Comparison of ENCODE assay signal across 9 mouse cellular contexts in genomic region chr5:101288358-101288757, GRCm38 (mm10).
DNase-seq lines count a peak whose midpoint lies in the region; ATAC-seq and TF ChIP-seq lines count a peak whose summit lies in the region.
"Had no signal": no experiment of that assay in that cellular context is flagged by ENCODE, and none has a peak within 500 bp of the region (broad histone marks: within the 10 kb centered on the region; RNA-seq: fewer than 3 reads in every experiment).

No protein-coding gene starts in this region.

- DNase-seq in cerebellum, postnatal 14 days, result peak; percentile 24 to 57
- no peak for DNase-seq in lung, adult 2 months
- DNase-seq in lung, adult 18-20 months, result no peak
- peak; percentile 54 for DNase-seq in adrenal gland, postnatal 14 days
- DNase-seq in kidney, postnatal 10 days, result peak; percentile 72
- peak; percentile 40 for DNase-seq in mesoderm, embryonic 11.5 days (ENCODE audit: low read depth, low spot score)

- H3K4me1 ChIP-seq in lung, adult 2 months (ENCODE audit: control insufficient read depth, insufficient read depth, low read length), result no peaks in the 10 kb centered on the region
- H3K4me1 ChIP-seq: limb, embryonic 15.5 days had no signal

- H3K4me3 ChIP-seq in lung, adult 2 months (replicated peaks; ENCODE audit: extremely low read depth, low read depth, low read length), result no peak overlapping the region
- H3K4me3 ChIP-seq: limb, embryonic 15.5 days had no signal

- ATAC-seq in cerebellum, adult (ENCODE audit: insufficient number of reproducible peaks, low FRiP score, low TSS enrichment), result no peak
- no peak for ATAC-seq in monocyte, adult 5-6 weeks (replicated peaks; ENCODE audit: insufficient number of reproducible peaks, low FRiP score, low TSS enrichment, poor library complexity, severe bottlenecking)

- no peak for TF ChIP-seq POLR2A in lung, adult 2 months (IDR thresholded peaks at IDR 0.05; ENCODE audit: borderline replicate concordance, extremely low read depth, low read depth, low read length)

- 55% methylated on average over 6 of the region's 6 CpGs for WGBS in lung, adult 2 months

- TF ChIP-seq CTCF in lung, adult 2 months (IDR thresholded peaks at IDR 0.05; ENCODE audit: insufficient read depth, low read length), result peak; percentile 32

Comparison
In these comparisons a context has a peak if more than half of its experiments do, and no peak if none do; other contexts are left out.
1. DNase-seq: peak in cerebellum, postnatal 14 days (2 of 2), adrenal gland, postnatal 14 days (single experiment), kidney, postnatal 10 days (single experiment) and mesoderm, embryonic 11.5 days (single experiment); none in lung, adult 2 months (single experiment) and lung, adult 18-20 months (0 of 2).